Mouse (Mus musculus) c-Kit-negative CD71-positive TER-119-positive erythroid progenitor cells, embryonic 14.5 days (primary cell): ENCODE data around the gene St7.

ENCODE experiments used
- DNase-seq: peaks from one replicate; pipeline ENCODE4 v3.0.0-alpha.2; 2013; ENCODE audit warnings: low read depth, low spot score

The St7 gene

GRCm38 (mm10) chr6:17946456-17946855 lies 253.7 kb downstream of the St7 start:
- DNase-seq: no peak

- no peak for DNase-seq
These were observed 254.5 kb downstream of the St7 start for GRCm38 (mm10) chr6:17947130-17947831.

- no peak for DNase-seq
These were observed 256.4 kb downstream of the St7 start for GRCm38 (mm10) chr6:17949103-17949502.

GRCm38 (mm10) chr6:17951779-17952178 lies 259.0 kb downstream of the St7 start:
- no peak for DNase-seq

- no peak for DNase-seq
These were observed 270.7 kb downstream of the St7 start for GRCm38 (mm10) chr6:17963455-17963854.

GRCm38 (mm10) chr6:17968467-17969144 lies 275.9 kb downstream of the St7 start:
- no peak for DNase-seq

GRCm38 (mm10) chr6:17969815-17970214 lies 277.1 kb downstream of the St7 start:
- DNase-seq: no peak

- DNase-seq: no peak
These were observed 278.7 kb downstream of the St7 start for GRCm38 (mm10) chr6:17971393-17971792.

- DNase-seq: no peak
These were observed 281.7 kb downstream of the St7 start for GRCm38 (mm10) chr6:17974416-17974815.

- no peak for DNase-seq
These were observed 284.4 kb downstream of the St7 start for GRCm38 (mm10) chr6:17977165-17977564.

GRCm38 (mm10) chr6:17978324-17978723 lies 285.6 kb downstream of the St7 start:
- no peak for DNase-seq

GRCm38 (mm10) chr6:17978881-17979280 lies 286.1 kb downstream of the St7 start:
- no peak for DNase-seq

- DNase-seq: no peak
These were observed 286.6 kb downstream of the St7 start for GRCm38 (mm10) chr6:17979361-17979760.

- DNase-seq: no peak
These were observed 297.7 kb downstream of the St7 start for GRCm38 (mm10) chr6:17990173-17991028.

- no peak for DNase-seq
These were observed 298.9 kb downstream of the St7 start for GRCm38 (mm10) chr6:17991625-17992024.
